Mouse (Mus musculus): ENCODE data around the gene Fank1. TPM values are rescaled to one million over a fixed set of nuclear protein-coding genes. Genes with fewer than 3 reads are reported as not detected.

The Fank1 gene
- total RNA-seq, 2 experiments from 2014 or later: not detected

DNA sequence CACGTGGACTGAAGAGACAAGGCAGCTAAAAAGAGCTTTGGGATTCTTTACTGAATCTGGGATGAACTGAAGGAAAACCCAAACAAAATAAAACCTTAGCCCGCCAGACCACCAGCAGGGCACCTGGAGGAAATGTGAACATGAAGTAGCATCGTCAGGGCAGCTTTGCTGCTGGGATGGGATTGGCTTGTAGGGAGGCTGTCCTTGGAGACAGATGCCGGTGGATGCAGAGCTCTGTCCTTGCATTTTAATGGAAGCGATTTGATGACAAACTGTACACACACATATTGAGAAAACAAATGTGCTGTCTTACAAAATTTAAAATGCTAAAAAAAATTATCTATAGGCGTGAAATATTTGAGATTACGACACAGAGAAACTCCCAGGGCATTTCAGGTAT lies 36.3 kb downstream of the Fank1 start:
- ATAC-seq (replicated peaks; ENCODE audit: low FRiP score, poor library complexity, severe bottlenecking): no peak

DNA sequence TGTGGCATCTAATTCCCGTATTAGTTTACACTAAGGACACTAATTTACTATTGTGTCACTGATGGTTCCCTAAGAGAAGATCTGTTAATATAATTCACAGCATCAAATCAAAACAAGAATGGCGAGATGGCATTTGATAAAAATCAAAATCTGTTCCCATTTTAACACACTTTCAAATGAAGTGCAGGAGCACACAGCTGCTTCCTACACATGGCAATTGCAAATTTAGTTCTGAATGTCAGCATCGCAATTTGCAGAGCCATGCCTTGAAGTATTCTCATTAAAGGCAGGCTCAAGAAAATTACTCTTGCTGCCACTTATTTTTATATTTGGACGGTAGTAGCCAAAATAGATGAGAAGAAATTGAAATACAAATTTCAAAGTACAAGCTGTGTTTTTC lies 36.7 kb downstream of the Fank1 start:
- ATAC-seq (replicated peaks; ENCODE audit: low FRiP score, poor library complexity, severe bottlenecking): no peak

DNA sequence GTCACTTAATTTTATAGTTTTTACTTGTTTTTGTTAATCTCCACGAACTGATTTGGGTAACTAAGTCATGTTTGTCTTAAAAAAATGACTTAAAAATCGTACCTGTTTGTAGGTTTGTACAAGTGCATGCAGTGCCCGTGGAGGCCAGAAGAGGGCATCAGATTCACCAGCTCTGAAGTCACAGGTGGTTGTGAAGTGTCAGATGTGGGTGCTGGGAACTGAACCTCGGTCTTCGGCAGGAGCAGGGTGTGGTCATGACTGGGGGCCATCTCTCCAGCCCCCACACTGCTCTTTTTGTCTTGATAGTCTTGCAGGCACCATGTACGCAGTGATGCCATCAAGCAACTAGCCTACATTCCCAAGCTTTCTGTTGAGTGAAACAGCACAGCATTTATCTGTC lies 47.1 kb downstream of the Fank1 start:
- ATAC-seq (replicated peaks; ENCODE audit: low FRiP score, poor library complexity, severe bottlenecking): no peak

DNA sequence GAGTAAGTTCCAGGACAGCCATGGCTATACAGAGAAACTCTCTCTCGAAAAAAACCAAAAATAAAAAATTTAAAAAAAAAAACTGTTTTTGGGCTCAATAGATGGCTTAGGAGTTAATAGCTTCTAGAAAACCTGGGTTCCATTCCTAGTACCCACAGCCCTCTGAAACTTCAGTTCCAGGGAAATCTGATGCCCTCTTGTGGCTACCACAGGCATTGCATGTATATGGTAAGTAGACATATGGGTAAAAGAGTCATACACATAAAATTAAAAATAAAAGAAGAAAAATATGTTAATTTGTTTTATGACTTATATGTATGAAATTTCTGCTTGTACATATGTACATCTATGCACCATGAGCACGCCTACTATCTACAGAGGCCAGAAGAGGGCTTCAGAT lies 47.9 kb downstream of the Fank1 start:
- ATAC-seq (replicated peaks; ENCODE audit: low FRiP score, poor library complexity, severe bottlenecking): no peak; the same call in 1 of the 2 replicates

DNA sequence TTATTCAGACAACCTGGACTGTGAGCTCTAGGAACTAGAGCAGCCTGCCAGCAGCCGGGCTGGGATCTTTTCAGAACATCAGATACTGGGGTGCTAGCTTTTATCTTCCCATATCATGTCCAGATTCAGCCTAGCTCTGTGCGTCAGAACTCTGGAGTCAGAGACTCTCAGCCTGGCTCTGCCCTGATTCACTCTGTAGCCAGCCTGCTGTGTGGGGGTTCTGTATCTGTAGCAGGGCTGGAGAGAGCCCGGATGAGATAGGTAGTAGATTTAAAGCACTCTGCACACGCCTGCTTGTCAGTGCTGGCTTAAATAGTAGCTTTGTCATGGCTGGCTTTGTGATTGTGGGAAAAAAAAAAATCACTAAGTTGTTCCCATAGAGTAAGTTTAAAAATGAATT lies 51.9 kb downstream of the Fank1 start:
- ATAC-seq (replicated peaks; ENCODE audit: low FRiP score, poor library complexity, severe bottlenecking): no peak

DNA sequence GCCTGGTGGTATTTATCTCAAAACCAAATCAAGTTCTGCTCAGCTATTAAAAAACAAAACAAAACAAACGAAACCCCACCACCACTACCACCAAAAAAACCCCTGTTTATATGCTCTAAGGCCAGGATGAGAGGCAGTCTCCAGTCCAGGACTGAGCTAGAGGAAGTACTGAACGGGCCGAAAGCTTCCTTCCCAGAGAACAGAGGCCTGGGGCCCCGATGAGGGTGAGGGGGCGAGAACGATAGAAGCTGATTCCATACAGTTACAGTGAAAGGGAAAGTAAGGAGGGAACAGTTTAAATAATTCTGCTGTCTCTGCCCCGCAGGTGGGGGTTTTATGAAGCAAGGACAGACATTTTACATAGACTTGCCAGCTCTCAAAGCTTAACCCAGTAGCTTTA lies 52.9 kb downstream of the Fank1 start:
- ATAC-seq (replicated peaks; ENCODE audit: low FRiP score, poor library complexity, severe bottlenecking): no peak

DNA sequence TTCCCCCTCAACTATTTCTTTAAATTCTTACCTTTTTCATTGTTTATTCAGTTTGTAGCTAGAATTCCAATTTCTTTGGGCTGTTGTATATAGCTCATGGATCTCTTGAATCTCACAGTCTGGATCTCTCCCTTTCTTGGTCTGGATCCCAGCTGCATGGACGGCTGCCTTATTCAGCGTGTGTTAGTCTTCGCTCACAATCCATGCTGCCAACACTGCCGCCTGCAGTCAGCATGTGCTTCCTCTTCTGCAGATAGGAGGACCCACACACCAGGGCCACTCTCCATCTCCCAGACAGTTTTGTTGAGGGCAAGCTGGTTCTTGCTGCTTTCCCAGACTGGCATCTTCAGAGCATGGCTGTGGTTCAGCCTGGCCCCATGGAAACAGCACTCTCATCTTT lies 62.9 kb downstream of the Fank1 start:
- ATAC-seq (replicated peaks; ENCODE audit: low FRiP score, poor library complexity, severe bottlenecking): no peak

DNA sequence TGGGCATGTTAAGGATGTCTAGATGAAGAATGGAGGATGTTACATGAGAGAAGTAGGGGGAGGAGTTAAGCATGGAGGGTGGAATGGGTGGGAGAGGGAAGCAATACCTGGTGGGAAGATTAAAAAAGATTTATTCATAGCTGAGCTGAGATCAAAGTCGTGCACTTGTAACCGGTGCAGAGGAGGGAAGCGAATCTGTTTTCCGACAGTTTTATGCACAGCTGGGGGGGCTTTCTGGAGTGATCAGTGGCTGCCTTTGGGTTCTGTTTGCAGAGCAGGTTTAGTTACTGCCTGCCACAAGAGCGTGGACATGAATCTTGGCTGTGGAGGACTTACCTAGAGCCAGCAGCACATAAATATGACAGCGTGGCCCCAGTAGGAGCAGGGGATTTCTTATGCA lies 65.4 kb downstream of the Fank1 start:
- no peak for ATAC-seq (replicated peaks; ENCODE audit: low FRiP score, poor library complexity, severe bottlenecking)

DNA sequence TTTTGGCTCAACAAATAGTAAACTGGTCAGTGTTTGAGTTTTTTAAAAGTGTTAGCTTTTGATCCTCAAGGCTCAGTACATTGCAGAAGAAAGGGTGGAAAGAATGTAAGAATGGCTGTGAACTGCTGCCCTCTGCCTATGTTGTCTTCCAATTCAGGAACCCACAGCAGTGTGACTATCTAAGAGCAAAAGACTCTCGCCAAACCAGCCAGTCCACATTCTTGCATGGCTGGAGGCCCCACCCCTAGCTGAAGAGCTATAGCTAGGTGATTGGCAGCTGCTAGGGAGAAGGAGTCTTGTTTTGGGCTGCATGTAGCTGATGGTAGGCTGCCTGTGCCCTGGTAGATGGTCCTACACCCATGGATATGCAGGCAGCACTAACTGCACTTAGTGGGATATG lies 70.5 kb downstream of the Fank1 start:
- ATAC-seq (replicated peaks; ENCODE audit: low FRiP score, poor library complexity, severe bottlenecking): no peak

DNA sequence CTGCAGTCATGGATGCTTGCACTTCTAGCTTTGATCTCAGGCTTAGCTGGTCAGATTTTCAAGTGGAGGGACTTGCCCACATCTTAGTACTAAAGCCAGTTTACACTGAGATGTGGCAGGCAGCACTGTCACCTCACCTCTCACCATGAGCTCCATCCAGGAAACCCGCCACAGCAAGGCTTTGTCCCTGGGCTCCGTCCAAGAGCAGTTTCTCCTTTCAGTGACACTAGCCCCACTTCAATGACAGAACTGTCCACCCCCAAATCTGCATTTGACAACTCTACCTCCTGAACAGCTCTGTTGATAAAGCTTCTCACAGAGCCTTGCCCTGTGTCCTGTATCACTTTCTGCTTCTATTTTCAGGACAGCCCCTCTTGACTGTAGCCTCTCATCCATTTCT lies 71.5 kb downstream of the Fank1 start:
- no peak for ATAC-seq (replicated peaks; ENCODE audit: low FRiP score, poor library complexity, severe bottlenecking)

DNA sequence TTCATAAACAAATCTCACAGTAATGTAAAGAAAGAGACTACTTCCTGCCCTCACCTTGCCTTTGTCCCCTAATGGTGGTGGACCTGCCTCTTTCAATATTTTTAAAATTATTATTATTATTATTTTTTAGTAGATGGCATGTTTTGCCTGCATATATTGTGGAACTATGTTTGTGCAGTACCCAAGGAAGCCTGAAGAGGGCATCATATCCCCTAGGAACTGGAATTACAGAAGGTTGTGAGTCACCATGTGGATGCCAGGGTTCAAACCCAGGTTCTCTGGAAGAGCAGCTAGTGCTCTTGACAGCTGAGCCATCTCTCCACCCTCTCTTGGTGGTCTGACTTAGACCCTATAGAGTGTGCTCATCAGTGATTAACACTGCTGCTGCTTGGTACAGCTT lies 74.1 kb downstream of the Fank1 start:
- ATAC-seq (replicated peaks; ENCODE audit: low FRiP score, poor library complexity, severe bottlenecking): no peak

DNA sequence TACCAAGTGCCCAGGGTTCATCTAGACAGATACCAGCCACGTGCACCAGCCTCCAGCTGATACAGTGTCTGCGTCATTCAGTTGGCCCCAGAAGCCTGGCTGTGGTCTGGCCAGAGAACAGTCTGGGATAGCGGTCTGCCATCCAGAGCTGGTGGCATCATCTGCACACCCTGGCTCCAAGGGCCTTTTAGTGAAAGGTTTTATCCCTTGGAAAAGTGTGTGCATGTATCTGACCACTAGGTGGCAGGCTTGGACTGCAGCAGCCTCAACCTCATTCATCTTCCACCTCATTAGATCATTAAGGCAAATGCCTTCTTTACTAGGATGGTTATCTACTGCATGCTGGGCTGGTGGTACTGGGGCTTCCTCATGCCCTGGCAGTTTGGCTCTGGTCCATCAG lies 79.6 kb downstream of the Fank1 start:
- ATAC-seq (replicated peaks; ENCODE audit: low FRiP score, poor library complexity, severe bottlenecking): peak; percentile 72

DNA sequence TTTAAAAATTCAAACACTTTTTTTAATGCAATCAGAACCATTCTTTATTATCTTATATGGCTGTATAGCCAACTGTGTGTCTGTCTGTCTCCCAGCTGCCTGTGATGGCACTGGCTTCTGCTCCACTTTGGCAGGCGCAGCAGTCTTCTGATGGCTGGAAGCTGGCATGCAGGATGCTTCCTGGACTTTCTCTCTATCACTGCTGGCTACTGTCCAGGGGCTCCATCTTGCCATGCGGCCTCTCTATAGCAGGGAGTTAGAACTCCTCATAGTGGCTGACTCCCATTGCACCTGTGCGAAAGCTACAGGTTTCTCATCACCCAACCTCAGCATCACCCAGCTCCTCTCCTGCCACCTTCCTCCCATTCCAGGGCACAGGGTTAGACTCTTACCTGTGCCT lies 81.8 kb downstream of the Fank1 start:
- no peak for ATAC-seq (replicated peaks; ENCODE audit: low FRiP score, poor library complexity, severe bottlenecking)

DNA sequence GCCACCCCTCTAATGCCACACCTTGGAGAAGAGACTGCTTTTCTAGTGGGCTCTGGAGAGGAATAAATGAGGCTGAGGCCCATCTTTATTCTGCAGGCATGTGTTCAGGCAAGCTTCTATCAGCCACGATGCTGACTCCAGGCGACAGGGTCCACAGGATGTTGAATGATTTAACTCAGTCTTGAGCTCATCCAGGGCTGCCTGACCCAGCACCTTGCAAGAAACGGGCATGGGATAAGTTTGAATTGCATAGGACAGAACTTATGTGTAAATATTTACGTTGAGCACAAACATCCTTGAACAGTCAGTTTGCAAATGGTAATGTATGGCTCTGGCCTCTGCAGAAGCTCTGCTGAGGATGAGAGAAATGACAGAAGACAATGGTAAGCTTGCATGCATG lies 82.9 kb downstream of the Fank1 start:
- no peak for ATAC-seq (replicated peaks; ENCODE audit: low FRiP score, poor library complexity, severe bottlenecking)

DNA sequence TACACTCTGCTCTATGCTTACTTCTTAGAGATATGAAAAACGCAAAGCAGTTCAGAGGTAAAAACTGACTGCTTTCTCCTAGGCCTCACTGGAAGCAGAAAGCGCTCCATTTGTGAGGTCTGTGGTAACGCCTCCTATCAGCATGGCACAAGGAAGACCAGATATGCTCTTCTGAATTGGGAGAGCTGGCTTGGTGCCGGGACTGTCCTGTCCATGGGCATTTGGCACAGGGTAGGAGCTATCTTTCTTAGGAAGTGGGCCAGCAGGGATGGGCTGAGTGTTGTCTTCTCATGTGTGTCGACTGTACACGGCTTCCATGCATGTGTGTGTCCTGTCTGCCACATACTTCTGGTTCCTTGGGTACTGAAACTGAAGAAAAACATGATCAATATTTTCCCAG lies 85.6 kb downstream of the Fank1 start:
- ATAC-seq (replicated peaks; ENCODE audit: low FRiP score, poor library complexity, severe bottlenecking): no peak

DNA sequence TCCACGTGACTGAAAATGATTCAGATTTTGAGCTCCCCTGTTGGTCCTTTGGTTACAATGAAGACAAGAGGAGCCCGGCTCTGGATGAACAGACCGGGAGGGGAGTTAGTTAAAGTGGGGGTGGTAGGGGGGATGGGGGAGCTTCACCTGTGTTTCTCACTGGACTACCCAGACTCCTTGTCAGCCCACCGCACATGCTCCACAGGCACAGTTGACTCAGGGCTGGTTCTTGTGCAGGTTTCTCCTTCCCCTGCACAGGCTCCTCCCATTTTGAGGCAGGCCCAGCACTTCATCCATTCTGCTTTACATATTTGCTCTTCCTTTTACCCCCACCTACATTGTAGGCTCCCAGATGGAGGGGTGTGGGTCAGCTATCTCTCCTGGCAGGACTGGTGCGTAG lies 86.1 kb downstream of the Fank1 start:
- no peak for ATAC-seq (replicated peaks; ENCODE audit: low FRiP score, poor library complexity, severe bottlenecking)

DNA sequence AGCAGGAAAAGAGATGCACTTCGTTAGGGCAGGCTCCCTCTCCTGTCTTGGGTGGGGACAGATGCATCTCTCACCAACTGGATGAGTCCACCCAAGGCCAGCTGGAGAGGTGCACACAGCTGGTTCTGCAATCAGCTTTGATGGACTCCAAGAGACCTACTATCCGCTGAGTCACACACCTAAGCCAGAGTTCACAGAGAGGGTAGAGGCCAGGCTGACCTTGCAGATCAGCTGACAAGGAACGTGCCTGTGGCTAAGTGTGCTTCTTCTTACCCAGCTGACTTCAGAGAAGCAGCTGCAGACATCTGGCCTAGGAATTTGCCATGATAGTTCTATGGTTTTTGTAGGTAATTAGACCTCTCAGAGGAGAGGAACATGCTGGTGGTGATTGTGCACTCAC lies 86.5 kb downstream of the Fank1 start:
- ATAC-seq (replicated peaks; ENCODE audit: low FRiP score, poor library complexity, severe bottlenecking): no peak

DNA sequence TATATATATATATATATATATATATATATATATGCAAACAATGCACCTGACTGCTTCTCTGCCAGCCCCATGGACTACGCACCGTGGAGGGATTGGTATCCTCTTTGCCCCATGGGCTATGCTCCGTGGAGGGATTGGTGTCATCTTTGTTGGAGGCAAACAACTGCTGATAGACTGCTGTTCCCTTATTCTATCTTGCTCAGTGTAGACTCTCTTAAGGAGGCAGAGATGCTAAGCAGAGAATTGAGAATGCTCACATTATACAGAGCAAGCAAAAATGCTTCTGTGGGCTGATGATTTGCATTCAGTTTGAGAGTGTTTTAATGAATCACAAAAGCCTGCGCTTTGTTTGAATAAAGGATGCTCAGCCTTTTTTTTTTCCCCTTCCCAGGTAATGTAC lies 87.0 kb downstream of the Fank1 start:
- ATAC-seq (replicated peaks; ENCODE audit: low FRiP score, poor library complexity, severe bottlenecking): no peak

DNA sequence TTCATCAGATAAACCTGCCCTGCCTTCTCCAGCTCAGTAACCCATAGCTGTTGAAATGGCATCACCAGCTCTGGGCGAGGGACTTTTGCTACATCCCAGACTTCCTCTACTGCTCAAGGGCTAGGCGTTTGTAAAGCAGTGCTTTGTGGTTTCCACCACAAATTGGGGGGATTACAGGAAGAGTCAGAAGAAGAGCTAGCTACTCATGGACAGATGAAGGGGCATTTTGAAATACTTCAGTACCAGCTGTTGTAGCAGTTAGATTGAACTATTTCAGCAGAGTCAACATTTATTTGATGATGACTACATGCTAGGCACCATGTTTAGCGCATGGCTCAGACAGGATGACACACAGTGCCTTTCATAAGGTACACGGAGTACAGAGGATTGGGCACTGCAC lies 93.6 kb downstream of the Fank1 start:
- no peak for ATAC-seq (replicated peaks; ENCODE audit: low FRiP score, poor library complexity, severe bottlenecking)

DNA sequence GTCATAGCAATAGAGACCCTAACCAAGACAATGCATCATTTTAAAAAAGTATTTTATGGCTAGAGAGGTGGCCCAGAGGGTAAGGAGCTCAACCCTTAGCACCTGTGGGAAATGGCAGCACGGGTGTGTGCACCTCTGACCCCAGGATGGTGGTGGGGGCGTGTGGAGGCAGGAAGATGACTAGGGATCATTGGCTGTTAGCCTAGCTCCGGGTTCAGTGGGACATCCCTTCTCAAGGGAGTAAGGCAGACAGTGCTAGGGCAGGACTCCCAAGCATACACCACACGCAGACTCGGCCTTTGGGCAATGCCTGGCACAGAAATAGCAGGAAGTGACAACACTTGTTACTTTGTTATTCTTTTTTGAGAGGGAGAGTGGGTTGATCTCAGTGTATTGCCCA lies 96.0 kb downstream of the Fank1 start:
- no peak for ATAC-seq (replicated peaks; ENCODE audit: low FRiP score, poor library complexity, severe bottlenecking)

DNA sequence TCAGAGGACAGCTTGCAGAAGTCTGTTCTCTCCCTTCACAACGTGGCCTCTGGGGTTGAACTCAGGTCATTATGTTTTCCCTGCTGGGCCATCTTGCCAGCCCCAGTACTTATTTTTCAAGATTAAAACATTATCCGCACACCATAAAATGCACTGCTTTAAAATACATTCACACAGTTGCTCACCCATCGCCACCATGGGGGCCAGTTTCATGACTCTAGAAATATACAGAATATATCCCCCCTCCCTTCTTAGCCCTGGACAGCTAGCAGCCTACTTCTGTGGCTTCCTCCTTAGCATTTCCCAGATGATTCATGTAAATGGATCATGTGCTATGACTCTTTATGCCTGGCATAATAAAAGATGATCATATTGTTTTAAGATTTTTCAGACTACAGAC lies 99.5 kb downstream of the Fank1 start:
- no peak for ATAC-seq (replicated peaks; ENCODE audit: low FRiP score, poor library complexity, severe bottlenecking)

DNA sequence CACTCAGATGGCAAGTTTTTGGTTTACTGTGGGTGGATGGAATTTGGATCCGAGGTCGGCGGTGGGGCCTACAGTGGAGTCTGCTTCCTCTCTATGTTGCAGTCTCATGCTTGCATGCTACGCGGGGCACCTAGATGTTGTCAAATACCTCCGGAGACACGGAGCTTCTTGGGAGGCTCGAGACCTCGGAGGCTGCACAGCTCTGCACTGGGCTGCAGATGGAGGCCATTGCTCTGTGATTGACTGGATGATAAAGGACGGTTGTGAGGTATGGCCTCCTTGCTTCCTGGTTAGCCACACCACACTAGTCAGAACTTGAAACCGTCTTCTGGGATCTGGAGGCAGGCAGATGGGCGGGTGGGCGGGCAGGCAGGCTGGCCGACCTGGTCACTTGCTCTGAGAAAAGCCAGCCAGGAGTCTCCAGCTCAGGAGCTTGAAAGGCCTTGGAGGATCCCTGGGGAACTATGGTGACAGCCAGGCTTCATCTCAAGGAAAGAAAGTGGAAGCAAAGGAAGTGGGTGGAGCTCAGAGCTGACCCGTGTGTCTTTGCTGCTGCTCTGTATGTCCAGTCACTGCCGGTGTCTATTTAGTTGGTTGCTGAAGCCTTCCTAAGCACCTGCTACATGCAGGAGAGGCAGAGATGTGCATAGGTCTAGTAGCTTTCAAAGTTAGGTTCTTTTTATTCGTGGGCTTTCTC lies 100.1 kb downstream of the Fank1 start:
- no peak for ATAC-seq (replicated peaks; ENCODE audit: low FRiP score, poor library complexity, severe bottlenecking)

DNA sequence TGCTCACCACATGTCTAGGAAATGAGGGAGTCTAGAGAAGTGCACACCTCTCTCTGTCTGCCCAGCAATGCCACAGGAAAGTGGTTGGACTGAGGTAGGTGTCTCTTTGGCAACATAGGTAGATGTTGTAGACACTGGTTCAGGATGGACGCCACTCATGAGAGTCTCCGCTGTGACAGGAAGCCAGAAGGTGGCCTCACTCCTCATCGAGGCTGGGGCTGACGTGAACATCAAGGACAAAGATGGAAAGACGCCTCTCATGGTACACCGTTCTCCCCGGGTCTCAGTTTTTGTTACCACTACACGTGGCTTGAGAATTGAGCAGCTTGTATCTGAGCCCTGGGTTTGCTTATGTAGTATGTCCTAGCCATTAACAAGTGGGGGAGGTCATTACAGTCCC lies 103.1 kb downstream of the Fank1 start:
- no peak for ATAC-seq (replicated peaks; ENCODE audit: low FRiP score, poor library complexity, severe bottlenecking)

Data from erythroblast, adult 5-6 weeks (primary cell).